Mouse (Mus musculus): ENCODE results near the gene Fto. TPM values are rescaled to one million over a fixed set of nuclear protein-coding genes. Genes with fewer than 3 reads are reported as not detected.
A peak's percentile ranks its signal among the peaks of the same experiment; 100 is the strongest.

Gene Fto
- total and polyA plus RNA-seq, 2 experiments from 2014 or later: 41.1 to 50.6 TPM

DNA sequence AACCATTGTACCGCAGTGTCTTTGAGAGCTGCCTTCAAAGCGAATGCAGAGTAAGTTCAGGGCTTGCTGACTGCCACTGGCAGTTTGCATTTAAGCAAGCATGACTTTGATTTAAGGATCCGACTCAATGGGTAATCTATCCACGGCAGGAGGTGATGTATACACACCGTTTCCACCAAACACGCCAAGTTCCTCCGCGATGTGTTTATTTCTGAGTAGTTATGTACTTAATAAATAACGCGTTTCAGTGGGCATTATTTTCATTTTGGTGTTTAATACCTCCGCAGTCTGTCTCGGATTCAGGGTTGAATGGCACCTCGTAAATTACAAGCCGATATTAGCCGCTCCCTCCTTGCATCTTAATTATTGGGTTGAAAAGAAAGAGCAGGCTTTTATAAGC is 366.1 kb downstream of the Fto start:
- H3K4me1 ChIP-seq (ENCODE audit: control insufficient read depth, insufficient read depth): no peaks in the 10 kb centered on the region
- DNase-seq (ENCODE audit: low spot score): no peak
- H3K27ac ChIP-seq (ENCODE audit: low read depth): no peak overlapping the region
- ATAC-seq (ENCODE audit: insufficient read depth, low read depth): no peak
- H3K27me3 ChIP-seq (ENCODE audit: control insufficient read depth, insufficient read depth, low read length): no peaks in the 10 kb centered on the region
- no peak overlapping the region for H3K4me3 ChIP-seq (ENCODE audit: low read depth, low read length)
- H3K9me3 ChIP-seq (replicated peaks; ENCODE audit: control insufficient read depth, low read length): no peaks in the 10 kb centered on the region
- TF ChIP-seq CTCF (IDR thresholded peaks at IDR 0.05; ENCODE audit: low read depth) (no peak), EP300 (IDR thresholded peaks at IDR 0.05; ENCODE audit: low read depth) (no peak)
- H3K36me3 ChIP-seq (replicated peaks; ENCODE audit: control insufficient read depth, insufficient read depth, low read length): no peaks in the 10 kb centered on the region
- no peak overlapping the region for H3K9ac ChIP-seq (replicated peaks; ENCODE audit: low read depth, low read length)
- no peak overlapping the region for H3K4me2 ChIP-seq (ENCODE audit: low read depth, low read length)
- 86% methylated on average over 15 of the region's 15 CpGs for WGBS

DNA sequence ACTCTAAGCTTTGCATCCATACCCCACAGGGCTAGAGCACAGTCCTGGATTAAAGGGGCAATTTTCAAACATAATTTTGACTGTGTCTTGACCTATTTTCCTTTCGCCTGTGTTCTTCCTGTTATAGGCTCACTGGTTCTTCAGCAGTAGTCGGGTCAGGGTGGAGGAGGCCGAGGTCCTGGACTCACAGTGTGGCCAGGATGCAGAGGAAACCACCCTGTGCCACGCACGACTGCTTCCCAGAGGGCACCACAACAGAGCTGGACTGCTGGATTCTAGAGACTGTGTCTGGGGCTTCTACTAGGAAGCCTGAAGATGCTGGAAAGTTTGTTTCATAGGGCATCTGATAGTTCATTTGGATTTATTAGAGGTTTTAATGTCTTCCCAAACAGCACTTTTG is 366.8 kb downstream of the Fto start:
- WGBS: 77% methylated on average over 5 of the region's 5 CpGs
- Histone ChIP-seq H3K27ac (ENCODE audit: low read depth) (no peak overlapping the region), H3K27me3 (ENCODE audit: control insufficient read depth, insufficient read depth, low read length) (no peaks in the 10 kb centered on the region), H3K9ac (replicated peaks; ENCODE audit: low read depth, low read length) (no peak overlapping the region), H3K4me2 (ENCODE audit: low read depth, low read length) (no peak overlapping the region), H3K9me3 (replicated peaks; ENCODE audit: control insufficient read depth, low read length) (no peaks in the 10 kb centered on the region), H3K36me3 (replicated peaks; ENCODE audit: control insufficient read depth, insufficient read depth, low read length) (no peaks in the 10 kb centered on the region), H3K4me3 (ENCODE audit: low read depth, low read length) (no peak overlapping the region), H3K4me1 (ENCODE audit: control insufficient read depth, insufficient read depth) (no peaks in the 10 kb centered on the region)
- ATAC-seq (ENCODE audit: insufficient read depth, low read depth): no peak
- no peak for TF ChIP-seq CTCF (IDR thresholded peaks at IDR 0.05; ENCODE audit: low read depth)
- TF ChIP-seq EP300 (IDR thresholded peaks at IDR 0.05; ENCODE audit: low read depth): no peak
- no peak for DNase-seq (ENCODE audit: low spot score)

DNA sequence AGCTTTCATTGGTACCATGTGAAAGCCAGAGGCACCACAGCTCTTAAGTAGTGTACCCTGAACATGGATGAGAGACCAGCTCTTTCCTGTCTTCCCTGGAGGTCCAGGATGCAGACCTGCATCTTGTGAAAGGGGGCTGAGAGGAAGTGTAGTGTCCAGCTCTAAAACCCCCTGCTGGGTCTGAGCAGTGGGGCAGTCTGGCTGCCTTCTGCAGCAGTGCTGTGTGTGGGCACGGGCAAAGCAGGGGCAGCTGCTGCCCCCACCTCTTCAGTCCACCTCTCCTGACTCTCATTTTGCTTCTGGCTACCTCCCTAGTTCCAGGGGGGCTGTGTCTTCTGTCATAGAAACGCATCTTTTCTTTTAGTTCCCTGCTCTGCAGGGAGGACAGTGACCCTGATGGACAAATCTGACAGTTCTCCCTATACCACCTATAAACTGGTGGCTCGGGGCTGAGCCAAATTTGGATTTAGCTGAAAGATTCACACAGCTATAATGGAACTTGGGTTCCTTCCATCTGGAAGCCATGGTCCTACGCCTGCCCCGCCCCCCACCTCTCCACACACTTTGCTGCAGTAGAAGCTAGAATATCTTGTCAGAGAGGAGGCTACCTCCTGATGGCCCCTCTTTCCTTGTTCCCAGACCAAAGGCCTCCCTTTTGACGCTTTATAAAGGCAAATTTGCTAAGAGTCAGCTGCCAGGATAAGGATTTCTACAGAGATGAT is 371.4 kb downstream of the Fto start:
- WGBS: 68% methylated on average over 6 of the region's 6 CpGs
- ATAC-seq (ENCODE audit: insufficient read depth, low read depth): no peak
- no peak overlapping the region for H3K4me2 ChIP-seq (ENCODE audit: low read depth, low read length)
- no peak for TF ChIP-seq EP300 (IDR thresholded peaks at IDR 0.05; ENCODE audit: low read depth)
- TF ChIP-seq CTCF (IDR thresholded peaks at IDR 0.05; ENCODE audit: low read depth): no peak
- no peak overlapping the region for H3K27ac ChIP-seq (ENCODE audit: low read depth)
- H3K27me3 ChIP-seq (ENCODE audit: control insufficient read depth, insufficient read depth, low read length): no peaks in the 10 kb centered on the region
- H3K4me1 ChIP-seq (ENCODE audit: control insufficient read depth, insufficient read depth): no peaks in the 10 kb centered on the region
- DNase-seq (ENCODE audit: low spot score): no peak
- no peaks in the 10 kb centered on the region for H3K9me3 ChIP-seq (replicated peaks; ENCODE audit: control insufficient read depth, low read length)
- no peaks in the 10 kb centered on the region for H3K36me3 ChIP-seq (replicated peaks; ENCODE audit: control insufficient read depth, insufficient read depth, low read length)
- no peak overlapping the region for H3K4me3 ChIP-seq (ENCODE audit: low read depth, low read length)
- H3K9ac ChIP-seq (replicated peaks; ENCODE audit: low read depth, low read length): no peak overlapping the region

DNA sequence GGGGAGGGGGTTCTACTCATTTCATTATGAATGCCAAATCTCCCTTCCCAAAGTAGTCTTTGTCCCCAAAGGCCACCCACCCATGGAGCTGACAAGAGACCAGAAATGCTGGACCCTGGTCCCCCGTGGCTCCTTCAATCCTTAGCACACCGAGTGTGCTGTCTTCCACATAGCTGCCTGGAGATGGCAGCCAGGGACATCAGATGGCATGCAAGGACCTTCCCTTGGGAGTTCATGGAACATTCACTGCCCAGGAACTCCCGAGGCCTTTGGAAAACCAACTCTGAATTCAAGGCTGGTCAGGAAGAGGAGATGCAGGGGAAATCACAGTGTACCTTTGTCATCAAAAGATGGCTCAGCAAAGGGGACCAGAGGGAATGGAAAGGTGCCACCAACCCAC is 372.1 kb downstream of the Fto start:
- DNase-seq (ENCODE audit: low spot score) (peak; percentile 13), ATAC-seq (ENCODE audit: insufficient read depth, low read depth) (no peak)
- no peak overlapping the region for H3K9ac ChIP-seq (replicated peaks; ENCODE audit: low read depth, low read length)
- H3K27me3 ChIP-seq (ENCODE audit: control insufficient read depth, insufficient read depth, low read length): no peaks in the 10 kb centered on the region
- WGBS: 25% methylated on average over 3 of the region's 3 CpGs
- H3K9me3 ChIP-seq (replicated peaks; ENCODE audit: control insufficient read depth, low read length): no peaks in the 10 kb centered on the region
- no peaks in the 10 kb centered on the region for H3K36me3 ChIP-seq (replicated peaks; ENCODE audit: control insufficient read depth, insufficient read depth, low read length)
- H3K27ac ChIP-seq (ENCODE audit: low read depth): no peak overlapping the region
- H3K4me2 ChIP-seq (ENCODE audit: low read depth, low read length): no peak overlapping the region
- no peaks in the 10 kb centered on the region for H3K4me1 ChIP-seq (ENCODE audit: control insufficient read depth, insufficient read depth)
- H3K4me3 ChIP-seq (ENCODE audit: low read depth, low read length): no peak overlapping the region
- TF ChIP-seq CTCF (IDR thresholded peaks at IDR 0.05; ENCODE audit: low read depth) (peak; percentile 60), EP300 (IDR thresholded peaks at IDR 0.05; ENCODE audit: low read depth) (no peak)

DNA sequence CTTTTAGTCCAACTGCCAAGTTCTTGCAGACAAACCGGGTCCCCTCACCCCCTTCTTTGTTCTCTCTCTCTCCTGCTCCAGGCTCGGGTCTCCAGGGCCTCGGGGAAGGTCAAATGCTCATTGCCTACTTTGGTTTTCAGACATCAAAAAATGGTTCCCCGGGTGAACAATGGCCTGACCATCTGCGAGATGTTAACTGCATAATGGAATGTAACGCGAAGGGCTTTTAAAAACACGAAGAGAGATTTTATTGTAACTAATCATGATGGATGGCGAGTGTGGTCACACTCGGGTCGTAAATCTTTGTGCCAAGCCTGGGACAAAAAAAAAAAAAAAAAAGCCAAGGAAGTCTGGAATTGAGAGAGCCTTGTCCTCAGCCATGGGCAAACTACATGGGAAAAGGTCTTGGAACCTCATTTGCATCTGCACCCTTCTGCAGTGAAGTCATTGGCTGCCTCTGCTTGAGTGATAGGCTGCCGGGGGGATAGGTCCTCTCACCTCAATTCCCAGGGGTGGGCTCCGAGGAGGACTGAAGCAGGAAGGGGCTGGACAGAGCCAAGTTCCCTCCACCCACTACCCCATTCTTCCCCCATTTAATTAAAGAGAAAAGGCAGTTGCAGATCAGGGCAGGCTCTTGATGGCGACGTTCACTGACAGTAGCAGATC is 378.9 kb downstream of the Fto start:
- Histone ChIP-seq H3K4me3 (ENCODE audit: low read depth, low read length) (no peak overlapping the region), H3K9ac (replicated peaks; ENCODE audit: low read depth, low read length) (no peak overlapping the region), H3K4me2 (ENCODE audit: low read depth, low read length) (no peak overlapping the region), H3K4me1 (ENCODE audit: control insufficient read depth, insufficient read depth) (no peaks in the 10 kb centered on the region), H3K27me3 (ENCODE audit: control insufficient read depth, insufficient read depth, low read length) (no peaks in the 10 kb centered on the region), H3K9me3 (replicated peaks; ENCODE audit: control insufficient read depth, low read length) (no peaks in the 10 kb centered on the region), H3K27ac (ENCODE audit: low read depth) (no peak overlapping the region), H3K36me3 (replicated peaks; ENCODE audit: control insufficient read depth, insufficient read depth, low read length) (no peaks in the 10 kb centered on the region)
- no peak for TF ChIP-seq CTCF (IDR thresholded peaks at IDR 0.05; ENCODE audit: low read depth)
- TF ChIP-seq EP300 (IDR thresholded peaks at IDR 0.05; ENCODE audit: low read depth): no peak
- WGBS: 66% methylated on average over 15 of the region's 15 CpGs
- DNase-seq (ENCODE audit: low spot score) (no peak), ATAC-seq (ENCODE audit: insufficient read depth, low read depth) (no peak)
